Mouse (Mus musculus) lung, adult 2 months (tissue): Measurements from ENCODE around the gene Fv1. TPM values are rescaled to one million over a fixed set of nuclear protein-coding genes. Genes with fewer than 3 reads are reported as not detected.
"Not testable (repeated sequence)": the region's sequence is repeated elsewhere in the genome, so short reads cannot be mapped to it uniquely, and the experiment has no call there.

Source experiments
- DNase-seq: peaks from one replicate; pipeline ENCODE4 v3.0.0; 2022
- H3K4me1 ChIP-seq: fragments of 200-500 bp; 2 replicates; pipeline ENCODE4 v1.6.1; 2011; ENCODE audit warnings: low read length; ENCODE audit not compliant: control insufficient read depth, insufficient read depth
- H3K4me3 ChIP-seq: fragments of 200-500 bp; replicated peaks from 2 replicates; pipeline ENCODE3; 2011; ENCODE audit warnings: low read depth, mild to moderate bottlenecking, control low read depth, low read length; ENCODE audit errors: extremely low read depth
- CTCF ChIP-seq: fragments of 200-500 bp; IDR thresholded peaks from 2 replicates; pipeline ENCODE4 v1.5.1; 2011; ENCODE audit warnings: mild to moderate bottlenecking, low read length, control low read depth; ENCODE audit not compliant: insufficient read depth
- POLR2A ChIP-seq: fragments of 200-500 bp; IDR thresholded peaks from 2 replicates; pipeline ENCODE4 v1.6.1; 2011; ENCODE audit warnings: low read depth, mild to moderate bottlenecking, control low read depth, low read length, borderline replicate concordance; ENCODE audit errors: extremely low read depth
- WGBS: fragments of 180-500 bp; shearing (Covaris S2); methylation state at CpG from one replicate; pipeline ENCODE4 v1.1.7; 2018; 5-methylcytosine and 5-hydroxymethylcytosine counted together
- polyA plus RNA-seq: library from polyadenylated mRNA; depleted of rRNA; stranded (reverse); fragments of >200 nt; gene quantifications from 2 replicates; pipeline ENCODE4 v1.2.3, GENCODE M21; 2012; rRNA removed

Fv1 gene
- 0.84 and 1.9 TPM in 2 replicates for polyA plus RNA-seq

GRCm38 (mm10) chr4:147868450-147869031, at the start of gene Fv1, which contains the start of gene Miip:
Gene Fv1, plus strand, starts transcription at chr4:147868979.
Gene Miip, minus strand, starts transcription at chr4:147868816.
- TF ChIP-seq CTCF = no peak
- peak; percentile 76; the same call in 1 of the 2 replicates for TF ChIP-seq POLR2A
- peaks cover 8% of the 10 kb centered on the region; the same call in 1 of the 2 replicates for H3K4me1 ChIP-seq
- DNase-seq = peak; percentile 88
- WGBS = under 1% methylated on average over 30 of the region's 30 CpGs
- peak within 1 kb of the TSS; percentile 91 for H3K4me3 ChIP-seq

- DNase-seq, H3K4me3 ChIP-seq, H3K4me1 ChIP-seq: not testable (repeated sequence)
- whole genome bisulfite sequencing = 80% methylated on average over 7 of the region's 7 CpGs
These were observed 49.1 kb upstream of the Fv1 start for GRCm38 (mm10) chr4:147819659-147820058.

GRCm38 (mm10) chr4:147821414-147821813, 47.4 kb upstream of the Fv1 start:
- DNase-seq = not testable (repeated sequence)
- 84% methylated on average over 3 of the region's 3 CpGs for WGBS

GRCm38 (mm10) chr4:147824389-147824788, 44.4 kb upstream of the Fv1 start:
- WGBS = 97% methylated on average over 4 of the region's 4 CpGs
- TF ChIP-seq CTCF (no peak), POLR2A (no peak)
- H3K4me3 ChIP-seq = no peak overlapping the region

More at GRCm38 (mm10) chr4:147821414-147821813, 47.4 kb upstream of the Fv1 start:
- not testable (repeated sequence) for H3K4me3 ChIP-seq, H3K4me1 ChIP-seq

GRCm38 (mm10) chr4:147839282-147839681, 29.5 kb upstream of the Fv1 start:
- DNase-seq = peak; percentile 14
- 99% methylated on average over 19 of the region's 26 CpGs for WGBS
- H3K4me3 ChIP-seq, H3K4me1 ChIP-seq: not testable (repeated sequence)

More at GRCm38 (mm10) chr4:147824389-147824788, 44.4 kb upstream of the Fv1 start:
- H3K4me1 ChIP-seq = no peaks in the 10 kb centered on the region
- no peak for DNase-seq

GRCm38 (mm10) chr4:147842871-147843270, 25.9 kb upstream of the Fv1 start:
- WGBS = 98% methylated on average over 3 of the region's 3 CpGs
- Histone ChIP-seq H3K4me1 (no peaks in the 10 kb centered on the region), H3K4me3 (no peak overlapping the region)
- no peak for TF ChIP-seq CTCF
- TF ChIP-seq POLR2A = no peak
- DNase-seq = no peak

GRCm38 (mm10) chr4:147847614-147848583, 20.9 kb upstream of the Fv1 start, which contains the start of gene Zfp933:
Gene Zfp933, minus strand, starts transcription at chr4:147848366.
- WGBS = 2% methylated on average over 23 of the region's 23 CpGs
- peak; percentile 61 for DNase-seq
- TF ChIP-seq POLR2A (no peak), CTCF (no peak)
- peaks cover 4% of the 10 kb centered on the region; the same call in 1 of the 2 replicates for H3K4me1 ChIP-seq
- H3K4me3 ChIP-seq = peak within 1 kb of the TSS; percentile 94

GRCm38 (mm10) chr4:147848584-147848991, 20.2 kb upstream of the Fv1 start:
- Histone ChIP-seq H3K4me3 (peak overlapping the region; percentile 94), H3K4me1 (peaks cover 4% of the 10 kb centered on the region; the same call in 1 of the 2 replicates)
- no peak for DNase-seq
- WGBS = 2% methylated on average over 4 of the region's 4 CpGs
- TF ChIP-seq CTCF (no peak), POLR2A (no peak)

GRCm38 (mm10) chr4:147850776-147851175, 18.0 kb upstream of the Fv1 start:
- 80% methylated on average over 2 of the region's 2 CpGs for WGBS

GRCm38 (mm10) chr4:147862051-147862450, 6.7 kb upstream of the Fv1 start:
- WGBS = 86% methylated on average over 3 of the region's 3 CpGs
- DNase-seq = no peak
- no peak overlapping the region for H3K4me3 ChIP-seq
- no peaks in the 10 kb centered on the region for H3K4me1 ChIP-seq
- TF ChIP-seq POLR2A (no peak), CTCF (no peak)

More at GRCm38 (mm10) chr4:147850776-147851175, 18.0 kb upstream of the Fv1 start:
- no peak for DNase-seq
- Histone ChIP-seq H3K4me1 (peaks cover 4% of the 10 kb centered on the region; the same call in 1 of the 2 replicates), H3K4me3 (no peak overlapping the region)
- TF ChIP-seq CTCF = no peak
- TF ChIP-seq POLR2A = no peak
